ENCODE assay signal across 8 mouse cellular contexts in genomic region chr4:155043289-155043625, GRCm38 (mm10). TPM values are rescaled to one million over a fixed set of nuclear protein-coding genes. Genes with fewer than 3 reads are reported as not detected.
A peak's percentile ranks its signal among the peaks of the same experiment; 100 is the strongest.
DNase-seq lines count a peak whose midpoint lies in the region; ATAC-seq lines count a peak whose summit lies in the region.

No protein-coding gene starts in this region.

- peak overlapping the region; percentile 53 for H3K4me2 ChIP-seq in liver, embryonic 12.5 days
- peak overlapping the region; percentile 51 for H3K4me2 ChIP-seq in intestine, embryonic 14.5 days (ENCODE audit: low read length)
- peak overlapping the region; percentile 71 for H3K4me2 ChIP-seq in neural tube, embryonic 14.5 days (ENCODE audit: low read depth, low read length)

- H3K27me3 ChIP-seq in liver, embryonic 12.5 days (replicated peaks): peaks cover 87% of the 10 kb centered on the region
- peaks cover 44% of the 10 kb centered on the region for H3K27me3 ChIP-seq in intestine, embryonic 14.5 days (replicated peaks; ENCODE audit: control insufficient read depth, insufficient read depth, low read length)
- peaks cover 26% of the 10 kb centered on the region for H3K27me3 ChIP-seq in neural tube, embryonic 14.5 days (ENCODE audit: control insufficient read depth, insufficient read depth, low read length)

- no peak for DNase-seq in cerebellum, adult 11-12 months
- DNase-seq in liver: no peak
- no peak for DNase-seq in intestine, embryonic 14.5 days (ENCODE audit: low spot score)
- no peak for DNase-seq in adrenal gland, postnatal 10 days
- no peak for DNase-seq in left cerebral cortex, adult 18-20 months (ENCODE audit: low spot score in 2 of 2)

- peak overlapping the region; percentile 24; the same call in 1 of the 2 replicates for H3K4me3 ChIP-seq in liver, embryonic 12.5 days
- peak overlapping the region; percentile 22 for H3K4me3 ChIP-seq in intestine, embryonic 14.5 days (ENCODE audit: low read depth, low read length)
- peak overlapping the region; percentile 43 for H3K4me3 ChIP-seq in neural tube, embryonic 14.5 days (ENCODE audit: low read depth, low read length)

- no peaks in the 10 kb centered on the region for H3K36me3 ChIP-seq in liver, embryonic 12.5 days
- H3K36me3 ChIP-seq in intestine, embryonic 14.5 days (ENCODE audit: control insufficient read depth, insufficient read depth, low read length): no peaks in the 10 kb centered on the region
- H3K36me3 ChIP-seq in neural tube, embryonic 14.5 days (ENCODE audit: control insufficient read depth, insufficient read depth, low read length): no peaks in the 10 kb centered on the region

- no peaks in the 10 kb centered on the region for H3K9me3 ChIP-seq in liver, embryonic 12.5 days (replicated peaks)
- H3K9me3 ChIP-seq in intestine, embryonic 14.5 days (ENCODE audit: control insufficient read depth, low read length): no peaks in the 10 kb centered on the region
- no peaks in the 10 kb centered on the region for H3K9me3 ChIP-seq in neural tube, embryonic 14.5 days (ENCODE audit: control insufficient read depth, low read length)

- H3K9ac ChIP-seq in liver, embryonic 12.5 days: no peak overlapping the region
- no peak overlapping the region for H3K9ac ChIP-seq in intestine, embryonic 14.5 days (ENCODE audit: low read length)
- peak overlapping the region; percentile 65 for H3K9ac ChIP-seq in neural tube, embryonic 14.5 days (replicated peaks; ENCODE audit: low read depth, low read length)

- 3% methylated on average over 25 of the region's 25 CpGs for WGBS in liver, embryonic 12.5 days (ENCODE audit: insufficient replicate concordance)
- WGBS in intestine, embryonic 14.5 days: 3% methylated on average over 20 of the region's 25 CpGs
- WGBS in neural tube, embryonic 14.5 days: 2% methylated on average over 25 of the region's 25 CpGs

- H3K27ac ChIP-seq in liver, embryonic 12.5 days: no peak overlapping the region
- no peak overlapping the region for H3K27ac ChIP-seq in intestine, embryonic 14.5 days (ENCODE audit: low read depth)
- H3K27ac ChIP-seq in neural tube, embryonic 14.5 days (ENCODE audit: low read depth, low read length): no peak overlapping the region

- ATAC-seq in cerebellum, adult (ENCODE audit: insufficient number of reproducible peaks, low FRiP score, low TSS enrichment): peak; percentile 15; the same call in 1 of the 2 replicates
- ATAC-seq in liver, embryonic 12.5 days: no peak
- no peak for ATAC-seq in intestine, embryonic 14.5 days (replicated peaks; ENCODE audit: low FRiP score, low TSS enrichment, low read depth)
- no peak for ATAC-seq in neural tube, embryonic 14.5 days (ENCODE audit: low read depth)

- no peaks in the 10 kb centered on the region for H3K4me1 ChIP-seq in liver, embryonic 12.5 days
- H3K4me1 ChIP-seq in intestine, embryonic 14.5 days (replicated peaks; ENCODE audit: control insufficient read depth, insufficient read depth, low read length): no peaks in the 10 kb centered on the region
- peaks cover 4% of the 10 kb centered on the region for H3K4me1 ChIP-seq in neural tube, embryonic 14.5 days (ENCODE audit: control insufficient read depth, insufficient read depth, low read length)

RNA-seq across cellular contexts. Expression of gene Plch2, which starts 13.3 kb away (rescaled TPM):
- 0.24 TPM in 1 of 2 replicates, not detected in the other for polyA plus RNA-seq in liver, embryonic 12.5 days (2016; fragmentation: Nextera tagmentation; extraction: Ambion mirVana)
- polyA plus RNA-seq in intestine, embryonic 14.5 days (2014; fragmentation: Nextera tagmentation; extraction: Ambion mirVana): 12.8 and 13.3 TPM in 2 replicates
- polyA plus RNA-seq in neural tube, embryonic 14.5 days (2014; fragmentation: Nextera tagmentation; extraction: Ambion mirVana): 10.7 and 16.0 TPM in 2 replicates
- total RNA-seq in adrenal gland, postnatal 10 days (2021): under 1 TPM; 0.27 to 0.79 TPM
- total RNA-seq in left cerebral cortex, adult 18-20 months (2021): 10 to 100 TPM; 69.2 to 88.5 TPM

RNA-seq across cellular contexts. Expression of gene Pex10, which starts 23.6 kb away (rescaled TPM):
- 10.3 TPM in 2 replicates for polyA plus RNA-seq in liver, embryonic 12.5 days (2016; fragmentation: Nextera tagmentation; extraction: Ambion mirVana)
- polyA plus RNA-seq in intestine, embryonic 14.5 days (2014; fragmentation: Nextera tagmentation; extraction: Ambion mirVana): 6.5 and 8.9 TPM in 2 replicates
- polyA plus RNA-seq in neural tube, embryonic 14.5 days (2014; fragmentation: Nextera tagmentation; extraction: Ambion mirVana): 6.6 and 8.6 TPM in 2 replicates
- 10 to 100 TPM; 21.8 to 30.1 TPM for total RNA-seq in adrenal gland, postnatal 10 days (2021)
- 10 to 100 TPM; 18.5 to 19.2 TPM for total RNA-seq in left cerebral cortex, adult 18-20 months (2021)

RNA-seq across cellular contexts. Expression of gene Rer1, which starts 42.9 kb away (rescaled TPM):
- 107 and 109 TPM in 2 replicates for polyA plus RNA-seq in liver, embryonic 12.5 days (2016; fragmentation: Nextera tagmentation; extraction: Ambion mirVana)
- polyA plus RNA-seq in intestine, embryonic 14.5 days (2014; fragmentation: Nextera tagmentation; extraction: Ambion mirVana): 188 and 191 TPM in 2 replicates
- 132 and 137 TPM in 2 replicates for polyA plus RNA-seq in neural tube, embryonic 14.5 days (2014; fragmentation: Nextera tagmentation; extraction: Ambion mirVana)
- total RNA-seq in adrenal gland, postnatal 10 days (2021): 10 to 100 TPM; 91.2 to 93.1 TPM
- total RNA-seq in left cerebral cortex, adult 18-20 months (2021): 10 to 100 TPM; 64.6 to 64.7 TPM

RNA-seq across cellular contexts. Expression of gene Morn1, which starts 43.1 kb away (rescaled TPM):
- polyA plus RNA-seq in liver, embryonic 12.5 days (2016; fragmentation: Nextera tagmentation; extraction: Ambion mirVana): 2.0 and 2.1 TPM in 2 replicates
- 3.8 and 5.5 TPM in 2 replicates for polyA plus RNA-seq in intestine, embryonic 14.5 days (2014; fragmentation: Nextera tagmentation; extraction: Ambion mirVana)
- polyA plus RNA-seq in neural tube, embryonic 14.5 days (2014; fragmentation: Nextera tagmentation; extraction: Ambion mirVana): 6.3 and 6.8 TPM in 2 replicates
- total RNA-seq in adrenal gland, postnatal 10 days (2021): 10 to 100 TPM in 1 of 2 experiments, 1 to 10 TPM in 1; 7.0 to 11.2 TPM
- total RNA-seq in left cerebral cortex, adult 18-20 months (2021): 10 to 100 TPM in 1 of 2 experiments, 1 to 10 TPM in 1; 9.0 to 10.4 TPM
